Mouse (Mus musculus) small intestine, adult 2 months (tissue): ENCODE results near the gene Trappc2l.

Source experiments
- CTCF ChIP-seq: fragments of 200-500 bp; IDR thresholded peaks from 2 replicates; pipeline ENCODE4 v1.5.1; 2012; ENCODE audit warnings: low read depth, mild to moderate bottlenecking, control low read depth, inconsistent platforms, low read length, moderate library complexity, mixed read lengths; ENCODE audit not compliant: insufficient replicate concordance, insufficient read length; ENCODE audit errors: extremely low read depth
- POLR2A ChIP-seq: fragments of 200-500 bp; IDR thresholded peaks from 2 replicates; pipeline ENCODE4 v1.6.1; 2012; ENCODE audit warnings: low read depth, mild to moderate bottlenecking, control low read depth, inconsistent platforms, low read length, moderate library complexity

GRCm38 (mm10) chr8:122665667-122666316, 54.4 kb downstream of the Trappc2l start:
- TF ChIP-seq POLR2A (no peak), CTCF (no peak)
